Mouse (Mus musculus): ENCODE results near the gene Sox6. TPM values are rescaled to one million over a fixed set of nuclear protein-coding genes. Genes with fewer than 3 reads are reported as not detected.
A peak's percentile ranks its signal among the peaks of the same experiment; 100 is the strongest.

The Sox6 gene
- total and polyA plus RNA-seq, 2 experiments from 2014 or later, result 30.8 to 47.6 TPM

- no peaks in the 10 kb centered on the region for H3K27me3 ChIP-seq (ENCODE audit: insufficient read depth, low read length)
- peak; percentile 48 for DNase-seq (ENCODE audit: low spot score)
- no peak overlapping the region for H3K9ac ChIP-seq (replicated peaks; ENCODE audit: low read length, poor library complexity, severe bottlenecking)
- 25% methylated on average over 21 of the region's 21 CpGs for WGBS
- peak; percentile 70 for TF ChIP-seq CTCF (IDR thresholded peaks at IDR 0.05)
- no peaks in the 10 kb centered on the region for H3K36me3 ChIP-seq (ENCODE audit: insufficient read depth, low read length)
- no peak for ATAC-seq (ENCODE audit: low FRiP score)
- no peak overlapping the region for H3K27ac ChIP-seq (ENCODE audit: low read depth, low read length)
- H3K9me3 ChIP-seq (ENCODE audit: low read length), result no peaks in the 10 kb centered on the region
- no peak overlapping the region for H3K4me3 ChIP-seq (ENCODE audit: low read depth, low read length)
- H3K4me2 ChIP-seq (ENCODE audit: low read depth, low read length, poor library complexity, severe bottlenecking), result no peak overlapping the region
- no peaks in the 10 kb centered on the region for H3K4me1 ChIP-seq (ENCODE audit: insufficient read depth, low read length)
These were observed 585.4 kb downstream of the Sox6 start for GRCm38 (mm10) chr7:115453042-115453712.

- DNase-seq (ENCODE audit: low spot score), result peak; percentile 24
- WGBS, result 48% methylated on average over 23 of the region's 23 CpGs
These were observed 588.0 kb downstream of the Sox6 start for GRCm38 (mm10) chr7:115450431-115451195.

GRCm38 (mm10) chr7:115448403-115449025 lies 590.1 kb downstream of the Sox6 start:
- no peak overlapping the region for H3K4me2 ChIP-seq (ENCODE audit: low read depth, low read length, poor library complexity, severe bottlenecking)
- no peak for TF ChIP-seq CTCF (IDR thresholded peaks at IDR 0.05)

More at GRCm38 (mm10) chr7:115450431-115451195, 588.0 kb downstream of the Sox6 start:
- H3K36me3 ChIP-seq (ENCODE audit: insufficient read depth, low read length), result no peaks in the 10 kb centered on the region
- no peak for TF ChIP-seq CTCF (IDR thresholded peaks at IDR 0.05)
- H3K4me3 ChIP-seq (ENCODE audit: low read depth, low read length), result no peak overlapping the region
- no peak overlapping the region for H3K9ac ChIP-seq (replicated peaks; ENCODE audit: low read length, poor library complexity, severe bottlenecking)
- H3K27me3 ChIP-seq (ENCODE audit: insufficient read depth, low read length), result no peaks in the 10 kb centered on the region
- no peak overlapping the region for H3K4me2 ChIP-seq (ENCODE audit: low read depth, low read length, poor library complexity, severe bottlenecking)
- no peaks in the 10 kb centered on the region for H3K4me1 ChIP-seq (ENCODE audit: insufficient read depth, low read length)
- H3K9me3 ChIP-seq (ENCODE audit: low read length), result no peaks in the 10 kb centered on the region
- H3K27ac ChIP-seq (ENCODE audit: low read depth, low read length), result no peak overlapping the region
- ATAC-seq (ENCODE audit: low FRiP score), result no peak

GRCm38 (mm10) chr7:115447091-115447490 lies 591.5 kb downstream of the Sox6 start:
- Histone ChIP-seq H3K27me3 (ENCODE audit: insufficient read depth, low read length) (no peaks in the 10 kb centered on the region), H3K36me3 (ENCODE audit: insufficient read depth, low read length) (no peaks in the 10 kb centered on the region), H3K4me2 (ENCODE audit: low read depth, low read length, poor library complexity, severe bottlenecking) (no peak overlapping the region), H3K9me3 (ENCODE audit: low read length) (no peaks in the 10 kb centered on the region), H3K27ac (ENCODE audit: low read depth, low read length) (no peak overlapping the region), H3K4me3 (ENCODE audit: low read depth, low read length) (no peak overlapping the region), H3K4me1 (ENCODE audit: insufficient read depth, low read length) (no peaks in the 10 kb centered on the region), H3K9ac (replicated peaks; ENCODE audit: low read length, poor library complexity, severe bottlenecking) (no peak overlapping the region)
- ATAC-seq (ENCODE audit: low FRiP score), result no peak
- TF ChIP-seq CTCF (IDR thresholded peaks at IDR 0.05), result no peak
- WGBS, result 78% methylated on average over 3 of the region's 3 CpGs
- DNase-seq (ENCODE audit: low spot score), result no peak

More at GRCm38 (mm10) chr7:115448403-115449025, 590.1 kb downstream of the Sox6 start:
- Histone ChIP-seq H3K27me3 (ENCODE audit: insufficient read depth, low read length) (no peaks in the 10 kb centered on the region), H3K9ac (replicated peaks; ENCODE audit: low read length, poor library complexity, severe bottlenecking) (no peak overlapping the region), H3K9me3 (ENCODE audit: low read length) (no peaks in the 10 kb centered on the region), H3K4me1 (ENCODE audit: insufficient read depth, low read length) (no peaks in the 10 kb centered on the region), H3K4me3 (ENCODE audit: low read depth, low read length) (no peak overlapping the region), H3K27ac (ENCODE audit: low read depth, low read length) (no peak overlapping the region), H3K36me3 (ENCODE audit: insufficient read depth, low read length) (no peaks in the 10 kb centered on the region)
- WGBS, result 70% methylated on average over 8 of the region's 8 CpGs
- DNase-seq (ENCODE audit: low spot score) (no peak), ATAC-seq (ENCODE audit: low FRiP score) (no peak)

GRCm38 (mm10) chr7:115446481-115447016 lies 592.0 kb downstream of the Sox6 start:
- no peaks in the 10 kb centered on the region for H3K4me1 ChIP-seq (ENCODE audit: insufficient read depth, low read length)
- ATAC-seq (ENCODE audit: low FRiP score) (no peak), DNase-seq (ENCODE audit: low spot score) (no peak)
- no peaks in the 10 kb centered on the region for H3K9me3 ChIP-seq (ENCODE audit: low read length)
- no peak for TF ChIP-seq CTCF (IDR thresholded peaks at IDR 0.05)
- WGBS, result 20% methylated on average over 6 of the region's 6 CpGs
- no peaks in the 10 kb centered on the region for H3K36me3 ChIP-seq (ENCODE audit: insufficient read depth, low read length)
- no peak overlapping the region for H3K9ac ChIP-seq (replicated peaks; ENCODE audit: low read length, poor library complexity, severe bottlenecking)
- no peak overlapping the region for H3K27ac ChIP-seq (ENCODE audit: low read depth, low read length)
- H3K27me3 ChIP-seq (ENCODE audit: insufficient read depth, low read length), result no peaks in the 10 kb centered on the region
- no peak overlapping the region for H3K4me2 ChIP-seq (ENCODE audit: low read depth, low read length, poor library complexity, severe bottlenecking)
- H3K4me3 ChIP-seq (ENCODE audit: low read depth, low read length), result no peak overlapping the region
